Mouse (Mus musculus) lung, postnatal 0 days (tissue): ENCODE measurements at regions not wholly inside any gene's neighbourhood (a gene's known extent, or its start where the extent isn't known, plus 50 kb on each side); places are given as distances from the start of the nearest gene placed in this dataset.

ENCODE experiments used
- ATAC-seq: fragments of 200-750 bp; cut with Nextera tagmentation; 2 replicates; pipeline ENCODE4 v1.8.0; 2017; ENCODE audit warnings: moderate library complexity
- DNase-seq: peaks from one replicate; pipeline ENCODE4 v3.0.0-alpha.2; 2016; ENCODE audit warnings: low spot score
- H3K27ac ChIP-seq: fragments of 300-500 bp; sonication (generic); 2 replicates; pipeline ENCODE4 v1.5.1; 2014; ENCODE audit warnings: antibody characterized with exemption, mild to moderate bottlenecking, low read length, mixed read lengths
- H3K27me3 ChIP-seq: fragments of 300-500 bp; sonication (generic); replicated peaks from 2 replicates; pipeline ENCODE4 v1.6.1; 2014; ENCODE audit warnings: low read length, mixed read lengths; ENCODE audit not compliant: insufficient read depth
- H3K36me3 ChIP-seq: fragments of 300-500 bp; sonication (generic); 2 replicates; pipeline ENCODE4 v1.6.1; 2014; ENCODE audit warnings: low read length, mixed read lengths; ENCODE audit not compliant: insufficient read depth
- H3K4me1 ChIP-seq: fragments of 300-500 bp; sonication (generic); 2 replicates; pipeline ENCODE4 v1.6.1; 2014; ENCODE audit warnings: antibody characterized with exemption, low read depth, low read length, mixed read lengths; ENCODE audit not compliant: insufficient read depth
- H3K4me2 ChIP-seq: fragments of 300-500 bp; sonication (generic); replicated peaks from 2 replicates; pipeline ENCODE4 v1.6.1; 2014; ENCODE audit warnings: low read depth, mild to moderate bottlenecking, low read length, moderate library complexity, mixed read lengths
- H3K4me3 ChIP-seq: fragments of 300-500 bp; sonication (generic); 2 replicates; pipeline ENCODE4 v1.5.1; 2014; ENCODE audit warnings: low read depth, low read length
- H3K9ac ChIP-seq: fragments of 300-500 bp; sonication (generic); replicated peaks from 2 replicates; pipeline ENCODE4 v1.6.1; 2014; ENCODE audit warnings: low read depth, mild to moderate bottlenecking
- H3K9me3 ChIP-seq: fragments of 300-500 bp; sonication (generic); 2 replicates; pipeline ENCODE4 v1.6.1; 2016; ENCODE audit warnings: low read length, mixed read lengths
- CTCF ChIP-seq: IDR thresholded peaks from 2 replicates; pipeline ENCODE4 v1.5.1; 2016; ENCODE audit warnings: antibody characterized with exemption, mild to moderate bottlenecking
- EP300 ChIP-seq: IDR thresholded peaks from 2 replicates; pipeline ENCODE4 v1.6.1; 2016; ENCODE audit warnings: antibody characterized with exemption, mild to moderate bottlenecking, control low read depth
- WGBS: fragments of 180-500 bp; shearing (Covaris S2); extraction: QIAGEN DNeasy Blood & Tissue Kit; methylation state at CpG from one replicate; pipeline ENCODE4 v1.1.7; 2014; 5-methylcytosine and 5-hydroxymethylcytosine counted together

DNA sequence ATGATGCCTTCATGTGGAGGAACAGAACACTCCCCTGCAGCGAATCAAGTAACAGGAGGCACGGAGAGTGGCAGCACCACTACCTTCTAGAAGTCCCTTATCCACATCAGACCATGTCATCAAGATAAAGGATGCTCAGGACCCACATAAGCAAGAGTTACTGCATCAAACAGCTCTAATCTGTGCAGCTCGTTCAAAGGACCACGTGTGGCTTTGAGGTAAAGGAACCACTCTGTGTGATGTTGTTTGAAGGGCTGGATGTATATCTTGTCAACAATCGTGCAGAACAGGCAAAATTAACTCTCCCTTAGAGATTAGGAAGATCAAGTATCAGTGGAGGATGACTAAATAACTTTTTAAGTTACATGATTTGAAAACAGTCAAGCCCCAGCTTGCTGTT lies 68.8 kb upstream of the Cd44 start:
- H3K9ac ChIP-seq: no peak overlapping the region
- no peak overlapping the region for H3K4me3 ChIP-seq
- no peak overlapping the region for H3K4me2 ChIP-seq
- no peak for TF ChIP-seq CTCF
- TF ChIP-seq EP300: no peak
- no peaks in the 10 kb centered on the region for H3K36me3 ChIP-seq
- WGBS: 69% methylated on average over 5 of the region's 5 CpGs
- DNase-seq (no peak), ATAC-seq (no peak)
- no peak overlapping the region for H3K27ac ChIP-seq
- no peaks in the 10 kb centered on the region for H3K9me3 ChIP-seq
- H3K4me1 ChIP-seq: no peaks in the 10 kb centered on the region
- no peaks in the 10 kb centered on the region for H3K27me3 ChIP-seq

DNA sequence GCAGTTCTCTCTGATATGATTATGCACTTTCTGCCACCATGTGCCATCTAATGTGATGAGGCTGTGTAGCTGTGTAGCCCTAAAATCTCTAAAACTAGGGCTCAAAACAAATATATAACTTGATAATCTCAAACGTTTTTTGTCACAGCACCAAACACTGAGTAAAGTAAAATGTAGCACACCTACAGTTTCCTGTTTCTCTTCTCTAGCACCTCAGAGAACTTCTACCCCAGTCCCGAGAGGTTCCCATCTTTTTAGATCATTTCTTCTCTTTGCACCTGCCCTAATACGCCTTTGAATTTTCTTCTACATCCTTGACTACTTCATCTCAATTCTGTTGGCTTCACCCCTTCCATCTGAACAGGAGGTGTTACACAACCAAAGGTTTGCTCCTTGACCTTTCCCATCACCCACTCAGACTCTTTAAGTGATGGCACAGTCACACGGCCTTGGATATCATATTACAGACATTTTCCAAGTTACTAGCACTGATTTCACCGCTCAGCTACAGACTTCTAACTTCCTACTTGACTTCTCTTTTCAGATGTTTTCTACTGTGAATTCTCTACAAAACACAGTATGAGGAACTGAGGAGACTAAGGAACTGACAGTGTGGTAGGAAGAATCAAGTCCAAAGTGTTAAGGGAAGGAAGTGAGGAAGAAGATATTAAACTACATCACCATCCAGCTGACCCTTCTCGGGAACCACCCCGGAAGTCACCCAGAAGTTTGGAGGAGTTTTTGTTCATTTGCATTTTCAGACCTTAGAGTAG lies 66.7 kb upstream of the Cd44 start:
- TF ChIP-seq CTCF (no peak), EP300 (no peak)
- H3K4me1 ChIP-seq: no peaks in the 10 kb centered on the region
- ATAC-seq: no peak
- 63% methylated on average over 7 of the region's 7 CpGs for WGBS
- H3K9ac ChIP-seq: no peak overlapping the region
- H3K9me3 ChIP-seq: no peaks in the 10 kb centered on the region
- H3K27me3 ChIP-seq: no peaks in the 10 kb centered on the region
- DNase-seq: peak; percentile 49
- H3K4me2 ChIP-seq: no peak overlapping the region
- no peaks in the 10 kb centered on the region for H3K36me3 ChIP-seq
- no peak overlapping the region for H3K4me3 ChIP-seq
- no peak overlapping the region for H3K27ac ChIP-seq

DNA sequence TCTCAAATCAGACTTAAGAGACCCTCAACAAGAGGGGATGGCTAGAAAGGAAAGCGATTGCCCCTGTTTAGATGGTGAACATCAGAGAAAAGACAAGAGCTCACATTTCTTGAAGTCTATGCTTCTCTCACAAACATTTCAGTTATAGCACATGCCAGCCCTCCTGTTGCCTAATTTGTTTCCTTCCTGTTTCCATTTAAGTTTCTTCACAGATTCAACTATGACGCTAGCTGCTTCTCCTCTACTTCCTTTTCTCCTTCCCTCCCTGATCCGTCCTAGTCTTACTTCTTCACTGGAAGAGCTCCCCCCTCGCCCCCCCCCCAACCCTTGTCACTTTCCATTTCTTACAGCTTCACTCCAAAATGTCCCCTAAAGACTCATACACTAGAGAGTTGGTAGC lies 66.0 kb upstream of the Cd44 start:
- H3K27ac ChIP-seq: no peak overlapping the region
- no peak for ATAC-seq

DNA sequence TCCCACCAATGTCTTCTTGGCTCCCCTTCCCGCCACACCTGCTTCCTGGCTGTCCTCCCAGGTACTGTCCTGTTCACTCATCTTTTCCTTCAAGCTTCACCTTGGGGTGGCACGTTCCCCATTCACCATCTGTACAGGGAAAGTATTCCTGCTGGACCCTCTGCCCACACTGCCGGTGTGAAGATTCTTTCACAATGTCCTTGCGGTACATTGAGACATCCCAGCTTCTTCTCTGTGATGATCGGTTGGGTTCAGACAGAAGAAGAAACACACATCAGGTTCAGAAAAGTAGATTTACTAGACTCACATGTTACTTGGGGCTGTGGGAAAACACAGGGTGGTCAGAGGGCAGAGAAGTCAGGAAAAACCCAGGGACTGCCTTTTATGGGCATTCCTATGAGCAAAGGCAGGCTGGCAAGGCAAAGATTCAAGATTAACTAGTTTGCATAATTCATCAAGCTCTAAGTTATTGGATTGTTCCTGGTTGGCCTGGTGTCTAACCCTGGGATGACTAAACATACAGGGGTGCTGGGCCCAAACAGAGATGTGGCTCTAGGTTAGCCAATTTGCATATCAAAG lies 57.7 kb upstream of the Cd44 start:
- Histone ChIP-seq H3K9me3 (no peaks in the 10 kb centered on the region), H3K4me3 (no peak overlapping the region), H3K36me3 (no peaks in the 10 kb centered on the region), H3K4me1 (no peaks in the 10 kb centered on the region), H3K27me3 (no peaks in the 10 kb centered on the region), H3K9ac (no peak overlapping the region), H3K27ac (no peak overlapping the region), H3K4me2 (no peak overlapping the region)
- ATAC-seq: no peak
- TF ChIP-seq CTCF (no peak), EP300 (no peak)
- WGBS: 79% methylated on average over 5 of the region's 5 CpGs
- no peak for DNase-seq

More for the DNA sequence above, 66.0 kb upstream of the Cd44 start:
- no peaks in the 10 kb centered on the region for H3K9me3 ChIP-seq
- H3K4me3 ChIP-seq: no peak overlapping the region
- H3K4me2 ChIP-seq: no peak overlapping the region
- H3K27me3 ChIP-seq: no peaks in the 10 kb centered on the region
- H3K4me1 ChIP-seq: no peaks in the 10 kb centered on the region
- 68% methylated on average over 4 of the region's 4 CpGs for WGBS
- no peak overlapping the region for H3K9ac ChIP-seq
- no peak for DNase-seq
- no peaks in the 10 kb centered on the region for H3K36me3 ChIP-seq
- TF ChIP-seq CTCF: no peak
- TF ChIP-seq EP300: no peak

DNA sequence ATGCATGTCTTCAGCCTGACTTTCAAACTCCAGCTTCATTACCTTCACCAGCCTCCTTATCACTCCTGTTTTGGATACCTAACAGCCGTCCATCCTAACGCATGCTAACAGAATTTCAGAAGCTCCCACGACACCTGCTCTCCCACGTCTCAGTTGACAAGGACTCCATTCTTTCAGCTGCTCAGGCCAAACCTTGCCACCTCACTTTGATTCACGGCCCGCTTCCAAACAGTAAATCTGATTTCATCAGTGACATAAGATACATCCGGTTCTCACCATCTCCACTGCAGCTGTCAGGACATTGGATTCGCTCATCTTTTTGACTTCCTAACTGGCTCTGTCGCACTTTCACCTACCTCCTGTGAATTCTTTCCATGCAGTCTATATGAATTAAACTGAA lies 57.1 kb upstream of the Cd44 start:
- no peak overlapping the region for H3K9ac ChIP-seq
- TF ChIP-seq EP300 (no peak), CTCF (no peak)
- ATAC-seq (no peak), DNase-seq (no peak)
- no peaks in the 10 kb centered on the region for H3K9me3 ChIP-seq
- H3K4me1 ChIP-seq: no peaks in the 10 kb centered on the region
- 88% methylated on average over 9 of the region's 9 CpGs for WGBS
- no peak overlapping the region for H3K4me2 ChIP-seq
- no peaks in the 10 kb centered on the region for H3K27me3 ChIP-seq
- no peak overlapping the region for H3K27ac ChIP-seq
- no peaks in the 10 kb centered on the region for H3K36me3 ChIP-seq
- H3K4me3 ChIP-seq: no peak overlapping the region

DNA sequence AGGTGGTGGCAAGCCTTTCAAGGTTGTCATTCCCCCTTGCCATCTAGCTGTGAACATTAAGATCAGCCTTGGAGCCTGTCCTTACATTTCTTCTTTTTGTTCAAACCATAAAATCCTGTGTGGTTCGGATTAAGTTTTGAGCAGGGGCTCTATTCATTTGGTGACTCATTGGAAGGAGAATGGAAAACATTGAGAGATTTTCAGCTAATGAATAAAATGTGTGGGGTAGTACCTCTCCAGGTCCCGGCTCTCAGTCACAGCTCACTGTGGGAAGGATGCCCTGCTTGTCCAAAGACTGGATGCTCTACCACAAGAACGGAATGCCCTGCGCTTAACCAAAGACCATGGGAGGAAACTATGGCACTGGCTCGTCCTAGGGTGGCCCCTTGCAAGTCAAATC lies 56.3 kb upstream of the Cd44 start:
- no peaks in the 10 kb centered on the region for H3K9me3 ChIP-seq

More for the DNA sequence above, 56.3 kb upstream of the Cd44 start:
- no peak for ATAC-seq
- Histone ChIP-seq H3K9ac (no peak overlapping the region), H3K27ac (no peak overlapping the region), H3K36me3 (no peaks in the 10 kb centered on the region), H3K4me1 (no peaks in the 10 kb centered on the region), H3K4me2 (no peak overlapping the region), H3K27me3 (no peaks in the 10 kb centered on the region), H3K4me3 (no peak overlapping the region)
- TF ChIP-seq EP300 (no peak), CTCF (no peak)
- no peak for DNase-seq
- 92% methylated on average over 5 of the region's 5 CpGs for WGBS
